Mouse (Mus musculus): ENCODE measurements around the gene Nuak1. TPM values are rescaled to one million over a fixed set of nuclear protein-coding genes. Genes with fewer than 3 reads are reported as not detected.

The Nuak1 gene
- total RNA-seq, 2 experiments from 2014 or later: 0.11 to 0.29 TPM

DNA sequence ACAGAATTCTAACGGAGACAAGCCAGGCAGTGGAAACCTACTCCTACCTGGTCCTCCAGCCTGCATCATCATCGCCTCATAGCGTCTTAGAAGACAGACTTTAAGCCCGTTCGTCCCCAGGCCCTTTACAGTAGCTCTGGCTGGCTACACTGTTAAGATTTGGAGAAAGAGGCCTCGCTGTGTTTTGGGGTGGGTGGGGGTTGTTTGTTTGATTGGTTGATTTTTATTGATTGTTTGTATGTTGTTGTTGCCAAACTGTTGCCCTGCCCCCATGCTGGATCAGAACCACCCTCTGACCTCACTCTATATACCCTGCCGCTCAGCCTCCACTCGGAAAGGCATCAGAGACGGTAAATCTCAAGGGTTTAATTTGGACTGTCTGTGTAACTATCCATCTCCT, 55.6 kb downstream of the Nuak1 start:
- ATAC-seq (ENCODE audit: poor library complexity, severe bottlenecking): no peak

DNA sequence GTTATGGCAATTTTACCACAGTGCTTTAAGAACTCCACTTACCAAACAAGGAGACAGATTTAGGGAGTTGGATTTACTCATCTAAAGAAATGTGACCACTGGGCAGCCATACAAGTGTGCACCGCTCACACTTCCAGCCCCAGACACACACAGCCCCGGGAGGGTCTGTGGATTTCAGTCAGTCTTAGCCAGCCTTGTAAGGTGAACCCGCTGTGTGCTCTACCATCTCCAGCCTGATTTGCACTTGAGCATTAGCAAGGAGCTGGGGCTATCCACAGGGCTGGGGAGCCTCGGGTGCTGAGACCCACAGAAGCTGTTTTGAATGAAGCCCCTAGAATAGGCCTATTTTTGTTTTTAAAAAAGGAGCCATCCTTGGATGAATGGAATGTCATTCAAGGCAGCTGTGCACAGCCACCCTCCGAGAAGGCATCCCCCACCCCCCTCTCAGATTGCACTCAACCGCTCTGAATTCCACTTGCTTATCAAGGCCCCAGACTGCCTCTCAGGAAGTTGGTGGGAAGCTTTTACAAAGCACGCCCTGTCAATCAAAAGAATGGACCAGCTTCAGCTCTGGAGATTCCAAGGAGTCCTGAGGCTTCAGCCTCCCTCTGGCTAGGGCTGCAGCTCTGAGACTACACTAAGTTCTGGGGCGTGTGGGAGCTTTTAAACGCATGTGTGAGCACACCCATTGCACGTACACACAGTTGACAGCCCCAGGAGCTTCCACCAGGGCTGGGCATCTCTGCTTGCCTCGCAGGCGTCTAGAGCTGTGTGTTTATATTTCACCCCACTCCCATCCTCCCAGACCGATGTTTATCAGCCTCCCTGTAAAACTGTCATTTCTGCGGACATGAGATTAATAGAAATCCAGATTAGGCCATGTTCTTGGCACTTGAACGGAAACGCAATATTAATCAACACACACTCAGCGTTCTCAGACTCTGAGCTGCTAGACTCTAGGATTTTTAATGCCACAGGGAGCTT, 57.2 kb downstream of the Nuak1 start:
- ATAC-seq (ENCODE audit: poor library complexity, severe bottlenecking): no peak

DNA sequence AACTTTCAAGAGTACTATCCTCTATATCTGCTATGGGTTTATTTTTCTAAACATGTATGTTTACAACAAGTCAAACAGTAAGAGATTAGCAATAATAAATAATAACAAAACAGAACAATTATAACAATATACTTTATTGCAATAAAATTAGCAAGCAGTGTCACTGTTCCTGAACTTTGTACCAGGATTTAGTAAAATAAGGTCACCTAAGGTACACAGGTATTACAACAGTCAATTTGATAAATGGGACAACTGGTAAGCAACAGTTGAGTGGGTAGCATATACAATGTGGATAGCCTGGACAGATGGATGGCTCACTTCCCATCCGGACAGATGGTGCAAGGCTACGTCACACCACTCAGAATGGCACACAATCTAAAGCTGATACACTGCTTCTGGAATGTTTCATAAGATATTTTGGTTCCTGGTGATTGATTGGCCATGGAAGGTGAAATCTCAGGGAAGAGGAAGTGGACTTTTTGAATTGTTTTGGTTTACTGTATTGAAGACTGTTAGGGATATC, 59.1 kb downstream of the Nuak1 start:
- no peak for ATAC-seq (ENCODE audit: poor library complexity, severe bottlenecking)

DNA sequence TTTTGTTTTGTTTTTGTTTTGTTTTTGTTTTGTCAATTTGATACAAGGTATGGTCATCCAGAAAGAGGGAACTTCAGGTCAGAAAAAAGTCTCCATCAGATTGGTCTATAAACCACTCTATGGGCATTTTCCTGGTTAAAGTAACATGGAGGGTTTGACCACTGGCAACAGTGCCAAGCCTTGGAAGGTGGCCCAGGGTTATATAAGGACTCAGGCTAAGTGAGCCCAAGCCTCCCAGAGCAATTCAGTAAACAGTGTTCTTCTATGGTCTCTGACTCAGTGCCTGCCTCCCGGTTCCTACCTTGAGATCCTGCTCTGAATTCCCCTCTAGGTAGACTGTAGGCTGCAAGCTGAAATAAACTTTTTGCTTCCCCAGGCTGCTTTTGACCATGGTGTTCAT, 61.0 kb downstream of the Nuak1 start:
- ATAC-seq (ENCODE audit: poor library complexity, severe bottlenecking): no peak

DNA sequence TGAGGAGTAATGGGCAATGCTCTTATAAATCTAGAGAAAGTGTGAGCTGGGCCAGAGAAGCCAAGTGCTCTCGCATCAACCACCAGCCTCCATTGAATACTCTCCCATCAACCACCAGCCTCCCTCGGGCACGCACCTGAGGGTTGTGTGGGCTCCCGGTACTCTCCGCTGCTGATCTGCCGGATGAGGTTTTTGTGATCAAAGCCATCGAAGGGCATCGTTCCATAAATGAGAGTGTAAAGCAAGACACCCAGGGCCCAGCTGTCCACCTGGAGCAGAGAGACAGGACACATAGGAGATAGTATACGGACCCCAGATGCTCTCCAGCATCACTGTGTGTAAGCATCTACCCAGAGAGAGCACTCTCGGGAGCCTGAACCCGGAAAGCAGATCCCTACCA, 62.4 kb downstream of the Nuak1 start:
- no peak for ATAC-seq (ENCODE audit: poor library complexity, severe bottlenecking)

DNA sequence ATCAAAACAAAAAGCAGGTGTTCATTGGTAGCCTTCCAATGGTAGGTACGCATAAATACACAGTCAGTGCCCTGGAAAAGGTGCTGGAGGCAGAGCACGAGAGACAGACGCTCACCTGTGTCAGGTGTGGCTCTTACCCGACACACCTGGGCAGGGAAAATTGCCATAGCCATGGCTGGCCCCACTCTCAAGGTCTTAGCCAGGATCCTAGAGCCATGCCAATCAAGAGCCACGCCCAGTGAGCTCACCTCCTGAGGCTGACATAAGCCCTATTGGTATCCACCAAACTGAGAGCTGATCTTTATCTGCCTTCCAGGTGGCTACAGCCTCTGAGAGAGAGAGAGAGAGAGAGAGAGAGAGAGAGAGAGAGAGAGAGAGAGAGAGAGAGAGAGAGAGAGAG, 64.1 kb downstream of the Nuak1 start:
- ATAC-seq (ENCODE audit: poor library complexity, severe bottlenecking): no peak

DNA sequence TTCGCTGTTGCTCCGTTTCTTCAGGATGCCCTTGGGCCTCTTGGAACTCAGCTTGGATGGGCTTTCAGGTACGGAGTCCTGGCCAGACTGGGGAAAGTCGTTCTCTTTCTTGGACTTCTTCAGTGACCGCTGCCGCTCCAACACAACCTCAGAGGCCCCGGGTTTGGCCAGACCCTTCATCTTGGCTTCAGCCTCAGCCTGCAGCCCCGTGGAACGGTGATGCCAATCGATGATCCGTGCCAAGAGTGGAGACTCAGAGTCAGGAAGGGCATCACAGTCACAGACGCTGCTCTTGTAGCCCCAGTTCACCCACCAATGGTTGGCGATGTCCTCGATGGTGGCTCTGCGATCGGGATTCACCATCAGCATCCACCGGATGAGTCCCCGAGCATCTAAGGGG, 65.4 kb downstream of the Nuak1 start:
- ATAC-seq (ENCODE audit: poor library complexity, severe bottlenecking): no peak

DNA sequence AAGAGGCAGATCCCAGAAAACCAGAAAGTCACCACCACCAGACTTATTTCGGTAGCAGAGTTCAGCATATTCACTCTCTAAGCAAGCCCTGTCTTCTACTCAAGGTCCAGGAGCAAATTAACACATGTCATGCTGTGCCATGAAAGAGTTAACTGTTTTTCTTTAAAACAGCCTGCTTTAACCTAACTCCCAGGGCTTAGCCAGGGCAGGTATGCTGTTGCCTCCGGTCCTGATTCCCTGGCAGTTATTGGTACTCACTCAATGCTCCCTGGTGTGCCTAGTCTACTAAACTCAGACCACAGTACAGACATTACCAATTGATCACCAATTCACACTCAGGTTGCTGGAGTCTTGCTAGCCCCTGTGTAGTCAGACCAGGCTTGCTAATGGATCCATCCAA, 66.9 kb downstream of the Nuak1 start:
- no peak for ATAC-seq (ENCODE audit: poor library complexity, severe bottlenecking)

DNA sequence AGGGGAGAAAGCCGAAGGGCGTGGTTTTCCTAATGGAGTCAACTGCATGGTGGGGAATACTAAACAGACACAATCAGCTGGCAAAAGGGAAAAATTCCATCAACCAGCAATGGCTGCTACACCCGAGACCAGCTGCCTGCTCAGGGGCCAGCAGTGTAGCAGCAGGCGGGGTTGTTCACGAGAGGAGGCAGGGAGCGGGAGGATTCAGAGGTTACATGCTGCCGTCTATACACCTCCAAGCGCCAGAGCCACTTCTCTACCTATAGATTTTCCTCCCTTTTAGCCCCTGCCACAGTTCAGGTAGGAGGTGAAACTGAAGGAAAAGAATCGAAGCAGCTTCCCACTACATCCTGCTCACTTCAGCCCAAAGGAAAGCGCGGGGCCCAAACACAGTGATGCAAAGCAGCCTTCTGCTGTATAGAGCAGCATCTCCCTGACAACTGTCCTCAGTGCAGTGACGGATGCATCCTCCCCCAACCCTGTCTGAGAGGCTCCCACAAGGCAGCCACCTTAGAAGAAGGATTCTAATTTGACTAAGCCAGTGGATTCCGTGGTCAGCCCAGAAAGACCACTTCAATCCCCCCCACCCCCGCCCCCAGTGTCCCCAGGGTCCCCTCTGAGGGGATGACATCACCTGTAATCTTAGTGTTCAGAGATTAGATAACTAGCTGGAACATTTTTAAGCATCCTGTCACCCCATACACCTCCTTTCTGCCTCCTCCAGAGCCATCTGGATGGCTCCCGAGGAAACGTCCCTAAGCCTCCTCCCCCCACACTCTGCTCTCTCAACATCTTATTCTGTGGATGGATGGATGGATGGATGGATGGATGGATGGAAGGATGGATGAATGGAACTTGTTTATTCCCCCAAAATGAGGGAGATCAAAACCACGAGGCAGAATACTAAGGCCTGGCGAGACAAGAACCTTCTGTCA, 68.0 kb downstream of the Nuak1 start:
- ATAC-seq (ENCODE audit: poor library complexity, severe bottlenecking): no peak

DNA sequence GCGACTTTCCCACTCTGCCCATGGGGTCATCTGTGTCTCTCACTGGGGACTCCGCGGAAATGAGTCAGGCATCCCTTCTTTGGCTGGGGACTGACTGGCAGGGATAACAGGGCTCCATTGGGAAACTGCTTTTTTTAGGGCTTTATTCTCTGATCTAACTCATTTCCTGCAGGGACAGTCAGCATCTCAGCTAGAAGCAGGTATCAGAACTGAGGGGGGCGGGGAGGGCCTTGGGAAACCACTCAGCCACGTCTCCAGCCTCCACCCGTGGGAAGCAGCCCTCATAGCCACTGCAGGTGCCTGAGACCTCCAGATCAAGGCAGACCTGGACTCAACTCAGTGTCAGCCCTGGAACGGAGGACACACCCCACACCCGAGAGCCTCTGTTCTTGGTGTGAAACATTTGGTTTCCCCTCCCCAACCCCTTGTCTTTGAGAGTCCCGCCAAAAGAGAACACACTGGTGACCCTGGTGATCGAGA, 68.7 kb downstream of the Nuak1 start:
- ATAC-seq (ENCODE audit: poor library complexity, severe bottlenecking): no peak

DNA sequence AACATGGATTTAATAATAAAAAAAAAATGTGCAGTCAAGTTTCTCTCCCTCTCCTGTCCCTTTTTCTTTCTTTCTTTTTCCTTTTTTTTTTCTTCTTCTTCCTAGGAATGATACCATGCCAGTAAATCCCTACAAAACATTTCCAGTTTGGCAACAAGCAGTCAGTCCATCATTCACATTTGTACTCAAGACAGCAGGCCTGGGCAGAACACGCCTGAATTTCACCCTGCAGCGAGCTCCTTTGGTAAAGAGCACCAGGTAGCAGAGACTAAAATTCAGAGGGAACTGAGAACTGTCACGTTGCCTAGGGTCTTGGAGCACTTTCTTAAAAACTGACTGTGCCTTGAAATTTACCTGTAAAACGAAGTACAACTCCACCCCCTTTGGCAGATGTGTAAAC, 69.2 kb downstream of the Nuak1 start:
- no peak for ATAC-seq (ENCODE audit: poor library complexity, severe bottlenecking)

DNA sequence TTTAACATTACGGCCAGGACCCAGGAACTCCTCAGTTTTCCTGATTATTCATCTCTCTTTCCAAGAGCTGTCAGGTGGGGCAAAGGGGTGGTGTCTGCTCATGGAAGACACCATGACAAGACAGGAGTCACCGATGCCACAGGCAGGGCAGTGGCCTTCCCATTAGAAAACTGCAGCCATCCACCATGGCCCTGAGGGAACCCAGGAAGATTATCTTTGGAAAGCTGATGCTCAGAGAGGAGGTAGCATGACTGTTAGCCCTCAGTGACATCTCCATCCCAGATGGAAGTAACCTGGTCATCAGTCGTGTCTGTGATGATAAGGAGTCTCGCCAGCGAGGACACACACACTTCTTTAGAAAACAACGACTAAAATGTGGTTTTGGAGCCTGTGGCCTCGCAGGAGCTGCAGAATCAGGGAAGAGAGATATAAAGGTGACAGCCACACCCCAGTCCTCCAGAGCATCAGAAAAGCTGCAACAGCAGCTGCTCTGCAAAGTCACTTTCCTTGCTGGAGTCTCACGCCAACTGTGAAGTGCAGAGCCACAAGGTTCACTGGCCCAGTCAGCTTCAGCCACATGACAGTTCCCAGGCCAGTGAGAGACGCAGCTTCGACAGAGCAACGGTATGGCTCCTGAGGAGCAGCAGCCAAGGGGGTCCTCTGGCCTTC, 70.6 kb downstream of the Nuak1 start:
- ATAC-seq (ENCODE audit: poor library complexity, severe bottlenecking): no peak

DNA sequence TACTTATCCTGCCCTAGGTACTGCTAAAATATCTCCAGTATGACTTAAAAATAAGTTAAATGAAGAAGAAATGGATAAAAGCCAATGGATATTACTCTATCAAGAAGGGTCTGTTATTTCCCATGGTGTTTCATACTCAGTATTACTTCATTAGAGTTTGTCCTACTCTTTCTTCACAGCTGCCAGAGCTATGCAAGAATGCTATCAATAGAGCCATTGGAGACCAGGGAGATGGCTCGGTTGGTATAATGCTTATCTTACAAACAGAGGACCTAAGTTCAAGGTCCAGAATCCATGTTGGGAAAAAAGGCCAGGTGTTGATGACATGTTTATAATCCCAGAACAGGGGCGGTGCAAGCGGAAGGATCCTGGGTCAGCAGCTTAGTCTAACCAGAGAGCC, 72.2 kb downstream of the Nuak1 start:
- no peak for ATAC-seq (ENCODE audit: poor library complexity, severe bottlenecking)

DNA sequence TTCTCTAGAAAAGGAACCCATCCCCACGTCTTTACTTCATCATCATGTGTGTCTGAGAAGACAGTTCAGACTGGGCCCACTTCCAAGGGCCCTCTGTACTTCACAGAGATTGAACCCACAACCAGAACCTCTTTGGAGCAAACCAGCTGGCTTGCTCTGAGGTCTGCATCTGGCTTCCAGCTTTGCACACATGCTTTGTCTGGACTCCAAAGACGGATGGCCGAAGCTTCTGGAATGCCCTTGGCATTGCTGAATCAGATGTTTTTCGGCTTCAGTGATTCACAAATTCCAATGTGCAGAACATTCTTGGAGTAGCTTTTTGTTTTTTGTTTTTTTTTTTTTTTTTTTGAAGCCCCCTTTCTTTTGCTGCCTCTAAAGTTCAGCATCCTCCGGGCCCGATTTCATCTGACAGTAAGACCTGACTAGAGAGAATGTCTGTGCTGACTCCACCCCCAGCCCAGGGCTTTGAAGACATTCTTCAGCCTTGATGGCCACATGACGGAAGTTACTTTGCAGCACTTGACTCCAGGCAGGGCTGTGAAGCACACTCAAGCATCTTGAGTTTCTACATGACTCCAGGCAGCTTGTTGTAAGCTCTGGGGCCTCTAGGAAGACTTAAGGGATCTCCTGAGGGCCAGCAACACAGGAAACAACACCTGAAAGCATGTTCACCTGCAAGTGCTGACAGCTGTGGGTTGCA, 75.1 kb downstream of the Nuak1 start:
- no peak for ATAC-seq (ENCODE audit: poor library complexity, severe bottlenecking)

DNA sequence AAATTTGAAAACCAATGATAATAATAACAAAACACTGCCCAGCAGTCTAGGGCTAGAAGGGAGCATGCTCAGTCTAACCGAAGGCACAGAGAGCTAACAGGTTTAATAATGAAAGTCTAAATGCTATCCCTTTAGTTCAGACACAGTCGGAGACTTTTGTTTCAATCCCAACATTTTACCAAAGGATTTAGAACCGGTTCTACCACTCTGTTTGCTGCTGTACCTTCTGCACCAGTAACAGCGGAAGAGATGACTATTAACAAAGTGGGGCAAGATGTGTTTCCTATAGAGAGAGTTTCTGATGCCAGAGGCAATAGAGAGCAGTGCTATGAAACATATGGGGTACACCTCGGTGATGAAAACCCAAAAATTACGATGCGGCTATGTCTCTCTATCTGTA, 76.6 kb downstream of the Nuak1 start:
- ATAC-seq (ENCODE audit: poor library complexity, severe bottlenecking): no peak

DNA sequence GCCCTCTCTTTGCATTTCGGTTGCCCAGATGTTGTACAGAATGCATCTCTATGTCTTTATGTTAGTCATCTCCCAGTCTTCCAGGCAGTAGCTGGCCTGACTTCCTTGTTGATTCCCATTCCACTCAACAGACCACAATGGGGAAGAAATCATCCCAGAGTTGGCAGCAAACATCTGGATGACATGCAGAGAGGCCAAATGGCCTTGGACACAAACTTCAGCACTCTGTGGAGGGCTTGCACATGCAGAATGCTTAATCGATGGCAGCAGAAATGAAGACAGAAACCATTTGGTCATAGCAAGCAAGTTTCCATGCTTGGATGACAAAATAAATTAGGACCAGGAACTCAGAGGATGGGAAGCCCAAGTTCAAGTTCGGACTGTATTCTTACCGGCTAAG, 79.4 kb downstream of the Nuak1 start:
- ATAC-seq (ENCODE audit: poor library complexity, severe bottlenecking): no peak

DNA sequence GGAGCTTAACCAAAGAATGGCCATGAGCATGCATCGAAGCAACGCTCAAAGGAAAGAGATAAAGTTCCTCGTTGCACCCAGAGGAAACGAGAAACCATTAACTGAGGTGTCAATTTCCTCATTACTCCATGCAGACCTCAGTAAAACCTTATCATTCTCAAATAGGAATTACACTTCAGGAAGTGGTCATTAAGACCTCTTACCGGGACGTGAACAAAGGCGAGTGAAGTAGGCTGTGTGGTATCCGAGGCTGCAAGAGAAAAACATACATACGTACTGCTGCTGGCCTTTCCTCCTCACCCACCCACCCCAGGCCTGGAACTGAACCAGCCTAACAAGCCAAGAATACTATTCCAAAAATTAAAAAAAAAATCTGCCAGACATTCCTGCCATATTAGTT, 80.0 kb downstream of the Nuak1 start:
- ATAC-seq (ENCODE audit: poor library complexity, severe bottlenecking): peak; percentile 24; the same call in 1 of the 2 replicates

DNA sequence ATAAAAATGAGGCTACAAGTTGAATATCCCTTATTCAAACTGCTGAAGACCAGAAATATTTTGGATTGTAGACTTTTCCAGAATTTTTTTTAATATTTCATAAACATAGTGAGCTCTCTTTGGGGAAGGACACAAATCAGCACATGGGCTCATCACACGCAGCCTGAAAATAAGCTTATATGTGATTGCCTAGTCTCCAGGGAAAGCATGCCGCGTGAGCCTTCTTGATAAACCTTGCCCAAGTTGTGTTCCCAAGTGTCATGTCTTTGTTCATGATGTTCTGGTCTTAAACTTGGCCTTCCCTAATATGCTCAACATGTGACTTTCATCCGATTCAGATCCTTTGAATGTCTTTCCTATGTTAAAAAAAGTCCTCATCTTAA, 81.7 kb downstream of the Nuak1 start:
- no peak for ATAC-seq (ENCODE audit: poor library complexity, severe bottlenecking)

DNA sequence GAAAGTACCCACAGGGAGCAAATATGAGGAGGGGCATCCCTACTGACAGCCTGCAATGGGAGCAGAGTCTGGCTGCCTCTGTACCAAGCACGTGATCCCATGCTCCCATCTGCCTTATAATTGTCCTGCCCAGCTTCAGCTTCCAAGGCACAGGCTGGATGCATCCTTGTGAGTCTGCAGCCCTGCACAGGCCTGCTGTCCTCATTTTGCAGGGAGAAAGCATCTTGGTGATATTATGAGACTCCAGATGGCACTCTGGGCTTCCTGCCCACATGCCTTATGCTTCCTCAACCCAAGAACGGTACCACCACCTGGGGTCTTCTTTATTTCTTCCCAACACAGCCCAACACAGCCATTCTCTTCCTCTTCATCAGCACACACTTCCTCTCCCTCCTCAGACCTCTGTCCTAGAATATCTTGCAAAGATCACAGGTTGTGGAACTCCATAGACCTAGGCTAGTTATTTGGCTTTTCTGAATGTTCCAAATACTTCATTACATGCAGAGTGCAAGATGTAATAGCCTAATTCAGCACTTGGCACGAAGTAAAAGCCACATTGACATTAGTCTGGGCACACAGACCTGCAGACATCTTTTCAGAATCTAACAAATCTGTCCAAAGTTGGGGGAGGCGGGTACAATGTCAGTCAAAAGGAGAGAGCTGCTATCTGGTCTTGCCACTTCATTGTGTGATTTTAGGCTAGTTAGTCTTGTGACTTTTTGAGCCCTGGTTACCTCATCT, 82.2 kb downstream of the Nuak1 start:
- no peak for ATAC-seq (ENCODE audit: poor library complexity, severe bottlenecking)
